Mouse (Mus musculus) stomach, adult 2 months (tissue): ENCODE results near the gene Pxdn. TPM values are rescaled to one million over a fixed set of nuclear protein-coding genes. Genes with fewer than 3 reads are reported as not detected.

ENCODE experiments used
- polyA plus RNA-seq: library from polyadenylated mRNA; depleted of rRNA; stranded (reverse); fragments of >200 nt; gene quantifications from 2 replicates; pipeline ENCODE4 v1.2.3, GENCODE M21; 2012; rRNA removed

The Pxdn gene
- 11.0 and 19.8 TPM in 2 replicates for polyA plus RNA-seq

DNA sequence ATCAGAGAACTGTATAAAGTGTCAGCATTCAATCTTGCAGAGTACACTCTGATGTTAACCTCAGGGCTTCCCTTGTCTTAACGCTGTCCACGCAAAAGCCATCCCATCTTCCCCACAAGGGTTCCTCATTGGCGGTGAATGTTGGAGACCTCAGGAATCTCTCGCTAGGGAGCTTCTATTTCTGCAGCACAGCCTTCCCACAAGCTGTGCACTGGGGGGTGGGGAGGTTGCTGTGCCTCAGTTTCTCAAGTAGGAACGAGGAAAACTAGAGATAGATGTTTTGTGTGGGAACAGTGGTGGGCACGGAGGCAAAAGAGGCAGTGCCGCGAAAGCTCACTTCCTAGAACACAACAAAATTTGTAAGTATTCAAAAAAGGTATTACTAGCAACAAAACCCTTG, at the start of gene Pxdn:
Gene Pxdn, plus strand, starts transcription at position 301 of the 400 bp plus-strand sequence.

Other genes with a start within 250 kb of the Pxdn start
- gene Tpo, start 195.0 kb downstream of the Pxdn start, polyA plus RNA-seq = 0.12 TPM in 1 of 2 replicates, not detected in the other